Mouse (Mus musculus) erythroblast, embryonic 14.5 days (primary cell): ENCODE results near the gene Pcdh9.

Experiments used
- GATA1 ChIP-seq: IDR thresholded peaks from 2 replicates; pipeline ENCODE4 v1.6.1; 2012; ENCODE audit warnings: low read length, inconsistent platforms, mixed read lengths
- TAL1 ChIP-seq: IDR thresholded peaks from 3 replicates; pipeline ENCODE4 v1.6.1; 2012; ENCODE audit warnings: low read length, inconsistent platforms, mixed read lengths

GRCm38 (mm10) chr14:93354150-93354549, 536.3 kb downstream of the Pcdh9 start:
- TF ChIP-seq GATA1 (no peak), TAL1 (no peak)
